Mouse (Mus musculus) brain, embryonic 14.5 days (tissue): ENCODE measurements at regions not wholly inside any gene's neighbourhood (a gene's known extent, or its start where the extent isn't known, plus 50 kb on each side); places are given as distances from the start of the nearest gene placed in this dataset.
A peak's percentile ranks its signal among the peaks of the same experiment; 100 is the strongest.

Experiments
- DNase-seq: peaks from one replicate; pipeline ENCODE4 v3.0.0-alpha.2; 2011; ENCODE audit warnings: low read depth
- CTCF ChIP-seq: fragments of 200-500 bp; IDR thresholded peaks from 2 replicates; pipeline ENCODE4 v1.5.1; 2012; ENCODE audit warnings: inconsistent platforms, mild to moderate bottlenecking, moderate library complexity, borderline replicate concordance; ENCODE audit not compliant: insufficient read depth, insufficient read length; ENCODE audit errors: extremely low read depth
- POLR2A ChIP-seq: fragments of 200-500 bp; IDR thresholded peaks from 2 replicates; pipeline ENCODE4 v1.6.1; 2012; ENCODE audit warnings: mild to moderate bottlenecking, inconsistent platforms, borderline replicate concordance; ENCODE audit not compliant: poor library complexity, insufficient read depth, insufficient read length, severe bottlenecking; ENCODE audit errors: extremely low read depth

GRCm38 (mm10) chr3:132506095-132506494 is 123.5 kb upstream of the Gimd1 start:
- DNase-seq = peak; percentile 78
- peak; percentile 67; the same call in 1 of the 2 replicates for TF ChIP-seq CTCF
- no peak for TF ChIP-seq POLR2A

GRCm38 (mm10) chr3:132510240-132510639 is 119.4 kb upstream of the Gimd1 start:
- TF ChIP-seq CTCF (no peak), POLR2A (no peak)
- DNase-seq = no peak

GRCm38 (mm10) chr3:132512526-132513102 is 117.0 kb upstream of the Gimd1 start:
- no peak for DNase-seq
- TF ChIP-seq POLR2A = no peak
- TF ChIP-seq CTCF = no peak

- TF ChIP-seq CTCF = no peak
- DNase-seq = peak; percentile 47
Measured at GRCm38 (mm10) chr3:132533323-132533904, 96.2 kb upstream of the Gimd1 start.

- DNase-seq = no peak
- TF ChIP-seq CTCF (no peak), POLR2A (no peak)
Measured at GRCm38 (mm10) chr3:132539780-132540658, 89.6 kb upstream of the Gimd1 start.

- TF ChIP-seq CTCF = no peak
- TF ChIP-seq POLR2A = no peak
- DNase-seq = no peak
Measured at GRCm38 (mm10) chr3:132551238-132551808, 78.3 kb upstream of the Gimd1 start.

GRCm38 (mm10) chr3:132565755-132566154 is 63.9 kb upstream of the Gimd1 start:
- DNase-seq = no peak
- no peak for TF ChIP-seq CTCF
- TF ChIP-seq POLR2A = no peak

- no peak for DNase-seq
- no peak for TF ChIP-seq CTCF
- no peak for TF ChIP-seq POLR2A
Measured at GRCm38 (mm10) chr3:132566301-132566700, 63.3 kb upstream of the Gimd1 start.
